Mouse (Mus musculus) activated CD4-positive, CD25-positive, alpha-beta regulatory T cell, adult 9 weeks (primary cell): ENCODE results near the gene Psme3. TPM values are rescaled to one million over a fixed set of nuclear protein-coding genes. Genes with fewer than 3 reads are reported as not detected.

Experiments
- polyA plus RNA-seq: library from polyadenylated mRNA; unstranded; fragments of 100-300 nt; shearing (Covaris generic); gene quantifications from one replicate; pipeline ENCODE4 v1.2.1, GENCODE M21; 2017

The Psme3 gene
- 156 TPM for polyA plus RNA-seq

GRCm38 (mm10) chr11:101315665-101316500 lies at the start of gene Psme3:
TSS of gene Psme3 (plus strand) at chr11:101316213.

GRCm38 (mm10) chr11:101278223-101279192 lies 37.5 kb upstream of the Psme3 start, which contains the start of the genes Cntd1 and Coa3:
TSS of gene Cntd1 (plus strand) at chr11:101279012.
TSS of gene Coa3 (minus strand) at chr11:101279114.

GRCm38 (mm10) chr11:101302004-101302798 lies 13.8 kb upstream of the Psme3 start, which contains the start of gene Becn1:
TSS of gene Becn1 (minus strand) at chr11:101302286.

GRCm38 (mm10) chr11:101324763-101325162 lies 8.8 kb downstream of the Psme3 start, which contains the start of gene Aoc2:
TSS of gene Aoc2 (plus strand) at chr11:101325063.

DNA sequence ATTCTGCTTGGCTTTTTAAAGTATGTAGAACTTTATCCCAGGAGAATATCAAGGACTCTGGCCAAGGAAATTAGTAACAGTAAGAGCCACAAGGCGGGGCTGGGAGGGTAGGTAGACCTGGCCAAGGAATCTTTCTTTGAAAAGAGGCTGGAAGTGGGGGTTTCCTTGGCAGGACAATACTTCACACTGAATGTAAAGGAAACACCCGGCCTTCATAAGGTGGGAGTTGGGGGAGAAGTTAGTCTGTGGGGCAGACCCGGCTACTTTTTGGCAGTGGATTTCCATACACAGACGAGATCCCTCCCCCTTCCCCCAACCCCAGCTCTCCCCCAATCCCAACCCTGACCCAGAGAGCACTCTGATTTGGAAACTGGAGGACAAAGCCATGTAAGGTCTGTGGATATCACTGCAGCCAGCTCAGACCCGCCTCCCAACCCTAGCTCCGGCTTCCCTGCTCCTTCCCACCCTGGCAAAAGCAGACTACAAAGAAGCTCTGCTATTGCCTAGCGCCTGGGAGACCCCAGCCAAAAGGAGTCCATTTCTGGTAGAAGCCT lies 14.4 kb downstream of the Psme3 start, which contains the start of gene Aoc3:
Aoc3 (plus strand) TSS at position 235 of the 554 bp plus-strand sequence.

DNA sequence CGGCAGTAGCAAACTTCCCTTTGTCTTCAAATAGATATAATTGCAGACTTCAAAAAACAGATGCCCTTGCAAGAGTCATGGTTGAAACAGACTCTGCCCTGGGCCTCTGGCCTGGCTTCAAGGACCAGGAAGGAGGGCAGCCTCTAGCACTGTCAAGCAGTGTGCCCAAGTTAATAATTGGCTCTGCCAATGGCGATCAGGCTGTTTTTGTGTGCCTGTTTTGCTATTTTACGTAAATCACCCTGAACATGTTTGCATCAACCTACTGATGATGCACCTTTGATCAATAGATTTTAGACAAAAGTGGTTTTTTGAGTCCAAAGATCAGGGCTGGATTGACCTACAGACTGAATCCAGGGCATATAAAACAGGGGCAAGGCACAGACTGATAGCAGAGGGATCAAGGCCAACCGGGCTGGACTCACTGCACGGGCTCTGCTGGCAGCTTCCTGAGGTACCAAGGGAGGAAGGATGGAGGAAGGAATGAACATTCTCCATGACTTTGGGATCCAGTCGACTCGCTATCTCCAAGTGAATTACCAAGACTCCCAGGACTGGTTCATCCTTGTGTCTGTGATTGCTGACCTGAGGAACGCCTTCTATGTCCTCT lies 51.4 kb downstream of the Psme3 start, which contains the start of gene G6pc:
G6pc (plus strand) TSS at position 236 of the 610 bp plus-strand sequence.

Other genes starting within 250 kb of the Psme3 start
- 6.7 TPM for gene Naglu, start 246.2 kb upstream of the Psme3 start, polyA plus RNA-seq
- 0.42 TPM for gene Hsd17b1, start 237.8 kb upstream of the Psme3 start, polyA plus RNA-seq
- gene Coasy, start 233.6 kb upstream of the Psme3 start, polyA plus RNA-seq: 35.2 TPM
- gene Mlx, start 228.9 kb upstream of the Psme3 start, polyA plus RNA-seq: 126 TPM
- 8.4 TPM for gene Psmc3ip, start 220.8 kb upstream of the Psme3 start, polyA plus RNA-seq
- 70.2 TPM for gene Retreg3, start 196.3 kb upstream of the Psme3 start, polyA plus RNA-seq
- gene Tubg1, start 196.3 kb upstream of the Psme3 start, polyA plus RNA-seq: 45.3 TPM
- 4.3 TPM for gene Tubg2, start 160.3 kb upstream of the Psme3 start, polyA plus RNA-seq
- 0.13 TPM for gene Cntnap1, start 145.7 kb upstream of the Psme3 start, polyA plus RNA-seq
- 0.24 TPM for gene Plekhh3, start 144.9 kb upstream of the Psme3 start, polyA plus RNA-seq
- gene Ccr10, start 140.8 kb upstream of the Psme3 start, polyA plus RNA-seq: 1.9 TPM
- gene Ezh1, start 89.8 kb upstream of the Psme3 start, polyA plus RNA-seq: 96.4 TPM
- not detected for gene Ramp2, start 70.2 kb upstream of the Psme3 start, polyA plus RNA-seq
- gene Vps25, start 62.5 kb upstream of the Psme3 start, polyA plus RNA-seq: 157 TPM
- 2.4 TPM for gene Wnk4, start 55.6 kb upstream of the Psme3 start, polyA plus RNA-seq
- gene Cntd1, start 37.2 kb upstream of the Psme3 start, polyA plus RNA-seq: not detected
- 130 TPM for gene Coa3, start 37.1 kb upstream of the Psme3 start, polyA plus RNA-seq
- gene Becn1, start 13.9 kb upstream of the Psme3 start, polyA plus RNA-seq: 217 TPM
- gene Aoc2, start 8.8 kb downstream of the Psme3 start, polyA plus RNA-seq: 4.1 TPM
- not detected for gene Aoc3, start 14.4 kb downstream of the Psme3 start, polyA plus RNA-seq
- gene G6pc, start 51.3 kb downstream of the Psme3 start, polyA plus RNA-seq: not detected
- gene Aarsd1, start 101.4 kb downstream of the Psme3 start, polyA plus RNA-seq: 39.4 TPM
- 1.8 TPM for gene Gm27029, start 108.6 kb downstream of the Psme3 start, polyA plus RNA-seq
- gene Rundc1, start 108.9 kb downstream of the Psme3 start, polyA plus RNA-seq: 10.1 TPM
- 0.50 TPM for gene Ptges3l, start 109.1 kb downstream of the Psme3 start, polyA plus RNA-seq
- gene Rpl27, start 126.1 kb downstream of the Psme3 start, polyA plus RNA-seq: 357 TPM
- gene Ifi35, start 132.2 kb downstream of the Psme3 start, polyA plus RNA-seq: 202 TPM
- not detected for gene Rnd2, start 148.8 kb downstream of the Psme3 start, polyA plus RNA-seq
- gene Vat1, start 150.0 kb downstream of the Psme3 start, polyA plus RNA-seq: 0.61 TPM
- gene Brca1, start 235.7 kb downstream of the Psme3 start, polyA plus RNA-seq: 6.9 TPM
- 107 TPM for gene Nbr1, start 235.9 kb downstream of the Psme3 start, polyA plus RNA-seq